Mouse (Mus musculus): ENCODE data around the gene Rsbn1.

Gene Rsbn1

GRCm38 (mm10) chr3:103948666-103949065 lies 34.7 kb downstream of the Rsbn1 start:
- DNase-seq (ENCODE audit: low spot score) = no peak

GRCm38 (mm10) chr3:103960622-103961021 lies 46.7 kb downstream of the Rsbn1 start:
- no peak for DNase-seq (ENCODE audit: low spot score)

- no peak for DNase-seq (ENCODE audit: low spot score)
Measured at GRCm38 (mm10) chr3:103967231-103967630, 53.3 kb downstream of the Rsbn1 start.

GRCm38 (mm10) chr3:103967861-103968691 lies 54.2 kb downstream of the Rsbn1 start, which contains the start of gene Phtf1:
Gene Phtf1, plus strand, starts transcription at chr3:103968110.
- DNase-seq (ENCODE audit: low spot score) = peak; percentile 77

GRCm38 (mm10) chr3:103968701-103969100 lies 54.8 kb downstream of the Rsbn1 start:
- no peak for DNase-seq (ENCODE audit: low spot score)

- no peak for DNase-seq (ENCODE audit: low spot score)
Measured at GRCm38 (mm10) chr3:103971157-103971556, 57.2 kb downstream of the Rsbn1 start.

GRCm38 (mm10) chr3:103984556-103984955 lies 70.6 kb downstream of the Rsbn1 start:
- DNase-seq (ENCODE audit: low spot score) = no peak

GRCm38 (mm10) chr3:103985194-103985593 lies 71.3 kb downstream of the Rsbn1 start:
- DNase-seq (ENCODE audit: low spot score) = no peak

GRCm38 (mm10) chr3:103987831-103988432 lies 74.0 kb downstream of the Rsbn1 start:
- no peak for DNase-seq (ENCODE audit: low spot score)

- no peak for DNase-seq (ENCODE audit: low spot score)
Measured at GRCm38 (mm10) chr3:103989352-103989751, 75.4 kb downstream of the Rsbn1 start.

- no peak for DNase-seq (ENCODE audit: low spot score)
Measured at GRCm38 (mm10) chr3:103991271-103991670, 77.4 kb downstream of the Rsbn1 start.

GRCm38 (mm10) chr3:103998724-103999123 lies 84.8 kb downstream of the Rsbn1 start:
- DNase-seq (ENCODE audit: low spot score) = no peak

GRCm38 (mm10) chr3:104006896-104007466 lies 93.1 kb downstream of the Rsbn1 start:
- DNase-seq (ENCODE audit: low spot score) = no peak

- DNase-seq (ENCODE audit: low spot score) = no peak
Measured at GRCm38 (mm10) chr3:104007479-104007878, 93.6 kb downstream of the Rsbn1 start.

- no peak for DNase-seq (ENCODE audit: low spot score)
Measured at GRCm38 (mm10) chr3:104009924-104010662, 96.2 kb downstream of the Rsbn1 start.

GRCm38 (mm10) chr3:104011972-104012371 lies 98.1 kb downstream of the Rsbn1 start:
- no peak for DNase-seq (ENCODE audit: low spot score)
